In the genomic region with DNA sequence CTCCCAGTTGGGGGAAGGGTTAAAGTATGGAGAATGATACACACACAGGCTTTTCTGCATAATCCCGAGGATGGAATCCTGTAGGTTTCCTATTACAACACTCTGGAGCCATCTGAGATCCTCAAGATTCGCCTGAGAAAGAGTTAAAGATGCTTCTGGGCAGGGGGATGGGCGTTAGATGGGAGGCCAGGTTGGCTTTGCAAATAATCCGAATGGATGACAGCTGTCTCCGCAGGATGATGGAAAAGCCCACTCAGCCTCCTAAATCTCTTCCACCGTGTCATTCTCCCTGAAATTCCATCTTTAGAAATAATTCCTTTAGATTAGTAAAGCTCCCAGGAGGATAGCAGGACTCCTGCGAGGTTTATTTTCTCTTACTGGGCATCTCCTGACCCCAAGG, we compare ENCODE assay signal across 9 mouse cellular contexts. TPM values are rescaled to one million over a fixed set of nuclear protein-coding genes. Genes with fewer than 3 reads are reported as not detected.
DNase-seq lines count a peak whose midpoint lies in the region; ATAC-seq and TF ChIP-seq lines count a peak whose summit lies in the region.
"Had no signal": no experiment of that assay in that cellular context is flagged by ENCODE, and none has a peak within 500 bp of the region (broad histone marks: within the 10 kb centered on the region; RNA-seq: fewer than 3 reads in every experiment).

No protein-coding gene starts in this region.

- H3K9ac ChIP-seq in heart, embryonic 15.5 days: peak overlapping the region; percentile 76
- H3K9ac ChIP-seq in hindbrain, postnatal 0 days (replicated peaks; ENCODE audit: low read length): 0 out of 2 replicates have a peak overlapping the region, but pooled peaks have one; percentile 49

- H3K27ac ChIP-seq in heart, embryonic 15.5 days: no peak overlapping the region
- peak overlapping the region; percentile 62; the same call in 1 of the 2 replicates for H3K27ac ChIP-seq in hindbrain, postnatal 0 days

- H3K36me3 ChIP-seq in heart, embryonic 15.5 days: no peaks in the 10 kb centered on the region
- H3K36me3 ChIP-seq in hindbrain, postnatal 0 days (ENCODE audit: insufficient read depth, low read length): no peaks in the 10 kb centered on the region
- H3K36me3 ChIP-seq in myocyte (ENCODE audit: control insufficient read depth, insufficient read depth): peaks cover 10% of the 10 kb centered on the region

- ATAC-seq in heart, embryonic 15.5 days (replicated peaks; ENCODE audit: insufficient number of reproducible peaks, insufficient read depth, low FRiP score, low read depth): no peak
- no peak for ATAC-seq in hindbrain, postnatal 0 days

- H3K4me2 ChIP-seq in heart, embryonic 15.5 days: peak overlapping the region; percentile 94
- peak overlapping the region; percentile 60 for H3K4me2 ChIP-seq in hindbrain, postnatal 0 days (ENCODE audit: low read depth, low read length)
- peak overlapping the region; percentile 97 for H3K4me2 ChIP-seq in myocyte (ENCODE audit: low read depth)

- peaks cover 56% of the 10 kb centered on the region for H3K79me2 ChIP-seq in myocyte (ENCODE audit: control insufficient read depth, insufficient read depth)

- no peak for TF ChIP-seq POLR2A in myocyte (IDR thresholded peaks at IDR 0.05; ENCODE audit: insufficient read length, low read depth)

- H3K4me3 ChIP-seq in heart, embryonic 15.5 days: peak overlapping the region; percentile 80
- peak overlapping the region; percentile 47 for H3K4me3 ChIP-seq in hindbrain, postnatal 0 days (ENCODE audit: low read length)
- H3K4me3 ChIP-seq in myocyte: peak overlapping the region; percentile 82

- 22% methylated on average over 7 of the region's 7 CpGs for WGBS in heart, embryonic 15.5 days
- WGBS in hindbrain, postnatal 0 days: 11% methylated on average over 7 of the region's 7 CpGs

- H3ac ChIP-seq in myocyte (ENCODE audit: control insufficient read depth, insufficient read length): no peak overlapping the region

- TF ChIP-seq CTCF in hindbrain, postnatal 0 days (IDR thresholded peaks at IDR 0.05; ENCODE audit: low read depth): no peak

- H3K9me3 ChIP-seq in heart, embryonic 15.5 days (replicated peaks): no peaks in the 10 kb centered on the region
- no peaks in the 10 kb centered on the region; the same call in 1 of the 2 replicates for H3K9me3 ChIP-seq in hindbrain, postnatal 0 days (ENCODE audit: low read length)

- intact Hi-C loops in heart, postnatal 25 days (cut with DNase I): loop anchor here (5.0 kb wide), 1 partner anchor 133 kb away; the partner anchor contains the start of gene Rab14

- no peaks in the 10 kb centered on the region for H3K27me3 ChIP-seq in heart, embryonic 15.5 days
- H3K27me3 ChIP-seq in hindbrain, postnatal 0 days (ENCODE audit: insufficient read depth, low read length): no peaks in the 10 kb centered on the region
- H3K27me3 ChIP-seq in myocyte (ENCODE audit: control insufficient read depth, insufficient read depth, insufficient read length): no peaks in the 10 kb centered on the region

- DNase-seq in heart, postnatal 25 days (ENCODE audit: low spot score): no peak
- DNase-seq in embryo, embryonic 10 days (ENCODE audit: low spot score): peak; percentile 22
- peak; percentile 41 for DNase-seq in hindbrain, postnatal 0 days (ENCODE audit: low spot score)
- DNase-seq in spleen, postnatal 4 days (ENCODE audit: low spot score in 2 of 2): no peak
- no peak for DNase-seq in layer of hippocampus, postnatal 25 days (ENCODE audit: extremely low spot score in 1 of 2, low spot score in 1 of 2)
- DNase-seq in right cerebral cortex, adult 2 months (ENCODE audit: low spot score in 2 of 2): no peak
- DNase-seq: gastrocnemius, postnatal 25 days had no signal

- H3K4me1 ChIP-seq in heart, embryonic 15.5 days (replicated peaks): peaks cover 17% of the 10 kb centered on the region
- H3K4me1 ChIP-seq in hindbrain, postnatal 0 days (ENCODE audit: insufficient read depth, low read length): no peaks in the 10 kb centered on the region

TF ChIP-seq in myocyte, 11 proteins besides CTCF, POLR2A, EP300 and RAD21:
- TF ChIP-seq POLR2AphosphoS2 (IDR thresholded peaks at IDR 0.05; ENCODE audit: insufficient read length, low read depth) (no peak), MYOD1 (IDR thresholded peaks at IDR 0.05; ENCODE audit: control insufficient read depth in 1 of 3, insufficient read length in 2 of 3, low read depth in 2 of 3) (peak in 1 of 3 experiments; percentile 22), SRF (IDR thresholded peaks at IDR 0.05; ENCODE audit: control insufficient read depth, insufficient read length, low read depth) (no peak)

RNA-seq across cellular contexts. Expression of gene Stom, which starts 1.2 kb away (rescaled TPM):
- 52.2 and 65.6 TPM in 2 replicates for polyA plus RNA-seq in heart, embryonic 15.5 days (2015; fragmentation: Nextera tagmentation; extraction: Ambion mirVana)
- 10 to 100 TPM; 64.4 to 68.1 TPM for total RNA-seq in heart, postnatal 25 days (2021)
- 33.2 and 35.5 TPM in 2 replicates for total RNA-seq in hindbrain, postnatal 0 days (2014; rRNA removed)
- 30.8 and 32.1 TPM in 2 replicates for polyA plus RNA-seq in hindbrain, postnatal 0 days (2015; fragmentation: Nextera tagmentation; extraction: Ambion mirVana)
- polyA plus RNA-seq in myocyte (2012; fragmentation: generic; extraction: Trizol): 170 TPM
- total RNA-seq in layer of hippocampus, postnatal 25 days (2021): 1 to 10 TPM; 8.0 to 8.9 TPM

RNA-seq across cellular contexts. Expression of gene 4930568D16Rik, which starts 31.9 kb away (rescaled TPM):
- not detected in 2 replicates for polyA plus RNA-seq in heart, embryonic 15.5 days (2015; fragmentation: Nextera tagmentation; extraction: Ambion mirVana)
- not detected for total RNA-seq in heart, postnatal 25 days (2021)
- total RNA-seq in hindbrain, postnatal 0 days (2014; rRNA removed): not detected in 2 replicates
- not detected in 2 replicates for polyA plus RNA-seq in hindbrain, postnatal 0 days (2015; fragmentation: Nextera tagmentation; extraction: Ambion mirVana)
- polyA plus RNA-seq in myocyte (2012; fragmentation: generic; extraction: Trizol): not detected
- total RNA-seq in layer of hippocampus, postnatal 25 days (2021): not detected
- total RNA-seq: gastrocnemius, postnatal 25 days had no signal

Comparison
In these comparisons a context has a peak if more than half of its experiments do, and no peak if none do; other contexts are left out.
1. DNase-seq: peak in embryo, embryonic 10 days (single experiment) and hindbrain, postnatal 0 days (single experiment); none in heart, postnatal 25 days (single experiment), spleen, postnatal 4 days (0 of 2), layer of hippocampus, postnatal 25 days (0 of 2) and right cerebral cortex, adult 2 months (0 of 2).
2. Peak in every context shown above with its lines, with median percentiles within 50 percentile points of each other: H3K4me2 ChIP-seq and H3K4me3 ChIP-seq.